Mouse (Mus musculus) granulocyte monocyte progenitor cell, adult 5-6 weeks (primary cell): ENCODE data around the gene Cdadc1. TPM values are rescaled to one million over a fixed set of nuclear protein-coding genes. Genes with fewer than 3 reads are reported as not detected.

Experiments used
- ATAC-seq: replicated peaks from 2 replicates; pipeline ENCODE4 v1.8.0; 2016; ENCODE audit warnings: mild to moderate bottlenecking, moderate TSS enrichment, inconsistent platforms; ENCODE audit not compliant: poor library complexity, severe bottlenecking
- total RNA-seq, 2 experiments: library from RNA; stranded (forward) in 1 of 2; stranded (reverse) in 1 of 2; fragments of 200-712, 200-1000 nt in 1 of 2; fragments of >200 nt in 1 of 2; fragmentation: Nextera tagmentation in 1 of 2; gene quantifications; 2 replicates each; pipeline ENCODE4 v1.2.3; 2014 to 2017

Gene Cdadc1
- total RNA-seq (2014; fragmentation: Nextera tagmentation) = 42.4 and 43.6 TPM in 2 replicates
- total RNA-seq (2017) = 27.7 and 33.7 TPM in 2 replicates

DNA sequence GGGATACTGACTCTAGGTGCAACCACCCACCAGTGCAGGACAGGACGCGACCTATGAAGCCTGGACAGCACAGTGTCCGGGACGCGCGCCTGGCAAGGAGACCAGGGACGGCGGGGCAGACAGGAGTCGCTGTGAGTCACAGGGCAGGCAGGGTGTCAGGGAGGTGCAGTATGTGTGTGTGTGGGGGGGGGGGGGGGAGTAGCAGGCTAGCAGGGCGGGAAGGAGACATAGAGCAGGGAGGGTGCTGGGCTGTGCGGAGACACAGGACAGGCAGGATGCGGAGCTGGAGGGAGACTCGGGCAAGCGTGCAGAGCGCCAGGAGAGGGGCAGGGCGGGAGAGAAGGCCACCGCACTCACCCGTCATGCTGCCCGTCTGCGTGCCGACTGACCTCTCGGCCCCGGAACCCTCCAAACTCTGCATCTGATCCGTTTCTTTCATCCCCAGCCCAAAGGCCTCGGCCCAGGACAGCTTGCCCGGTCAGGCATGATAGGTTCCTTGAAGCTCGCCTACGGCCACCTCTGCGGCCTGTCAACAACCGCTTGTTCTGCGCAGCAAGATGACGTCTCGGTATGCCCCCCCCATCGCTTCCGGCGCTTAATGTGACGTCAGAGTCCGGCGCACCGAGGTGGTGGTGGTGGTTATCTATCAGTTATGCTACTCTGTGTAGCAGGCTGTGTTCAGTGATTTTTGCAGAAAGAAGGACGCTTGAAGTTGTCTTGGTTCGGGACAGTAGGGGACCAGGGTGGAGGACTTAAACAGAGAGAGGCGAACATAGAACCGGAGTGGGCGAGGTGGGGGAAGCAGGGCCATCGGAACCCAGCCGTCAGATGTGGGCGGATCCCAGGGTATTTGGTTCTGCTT lies at the start of gene Cdadc1:
Gene Cdadc1 (minus strand): TSS at position 562 of the 862 bp plus-strand sequence.
- ATAC-seq = peak; percentile 95

- peak; percentile 44 for ATAC-seq
These were observed 49.3 kb upstream of the Cdadc1 start for GRCm38 (mm10) chr14:59646826-59647697.

DNA sequence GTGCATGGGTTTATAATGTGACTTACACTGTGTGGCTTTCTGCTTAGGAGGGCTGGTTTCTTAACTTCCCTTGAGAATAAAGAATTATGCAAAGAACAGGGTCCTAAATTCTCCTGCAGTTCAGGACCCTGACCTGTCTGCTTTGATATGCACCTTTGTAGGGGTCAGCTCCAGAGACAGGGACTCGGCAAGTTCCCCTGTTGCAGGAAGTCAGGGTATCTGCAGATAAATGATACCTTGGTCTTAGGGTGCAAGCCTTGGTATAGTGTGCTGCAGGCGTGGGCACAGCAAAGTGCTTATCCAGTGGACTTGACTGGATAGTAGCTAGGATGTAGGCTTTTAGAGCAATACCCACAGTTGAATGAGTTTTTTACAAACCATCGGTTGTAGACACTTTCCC lies 47.1 kb upstream of the Cdadc1 start:
- ATAC-seq = no peak

DNA sequence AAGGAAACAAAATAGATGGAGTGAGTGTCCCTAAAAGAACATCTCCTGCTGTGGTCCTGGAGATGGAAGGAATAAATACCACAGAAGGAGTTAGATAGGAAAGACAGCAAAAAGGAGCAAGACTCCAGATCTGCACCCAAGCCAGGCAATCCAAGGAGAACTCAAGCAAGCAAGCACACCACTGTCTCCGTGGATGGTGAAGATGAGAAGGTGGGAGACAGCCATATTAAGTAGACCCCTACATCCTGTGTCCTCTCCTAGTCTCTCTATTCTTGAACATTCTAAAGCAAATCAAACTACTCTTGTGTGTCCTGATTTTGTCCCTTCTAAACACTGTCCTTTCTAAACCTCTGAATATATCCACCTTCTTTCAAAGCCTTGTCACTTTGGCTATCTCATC lies 46.4 kb upstream of the Cdadc1 start:
- ATAC-seq = no peak

- peak; percentile 74 for ATAC-seq
These were observed 45.8 kb upstream of the Cdadc1 start for GRCm38 (mm10) chr14:59643582-59643981.

GRCm38 (mm10) chr14:59641856-59642255 lies 44.1 kb upstream of the Cdadc1 start:
- no peak for ATAC-seq

DNA sequence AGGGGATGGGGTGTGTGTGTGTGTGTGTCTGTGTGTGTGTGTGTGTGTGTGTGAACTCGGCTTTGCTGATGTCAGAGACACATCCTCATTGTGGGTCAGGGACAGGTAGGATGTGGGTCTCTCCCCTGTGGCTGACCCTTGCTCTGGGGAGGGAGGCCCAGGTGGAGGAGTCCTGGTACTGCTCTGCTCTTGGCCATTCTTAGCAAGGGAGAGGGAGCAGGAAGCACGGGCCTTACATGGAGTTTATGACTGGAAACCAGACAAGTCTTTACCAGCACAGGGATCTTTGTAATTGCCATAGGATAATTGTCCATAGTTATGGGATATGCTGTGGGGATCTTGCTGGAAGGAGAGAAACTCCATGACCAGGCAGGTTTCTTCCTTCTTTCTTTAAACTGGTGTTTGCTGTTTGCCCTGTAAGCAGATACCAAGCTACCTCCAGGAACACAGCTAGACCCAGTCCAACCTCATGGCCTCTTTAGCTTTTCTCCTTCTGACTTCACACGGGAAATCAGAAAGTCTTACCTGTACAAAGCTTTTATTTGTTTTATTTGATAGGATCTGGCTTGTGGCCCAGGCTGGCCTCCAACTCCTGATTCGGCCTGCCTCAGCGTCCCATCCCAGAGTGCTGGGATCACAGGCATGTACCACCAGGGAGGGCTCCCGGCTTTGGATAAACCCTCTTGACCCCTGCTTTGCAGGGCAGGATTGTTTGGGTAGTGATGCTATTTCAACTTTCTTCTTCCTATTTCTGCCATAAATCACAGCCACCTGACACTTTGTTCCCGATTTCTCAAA lies 41.3 kb upstream of the Cdadc1 start:
- no peak for ATAC-seq

- no peak for ATAC-seq
These were observed 36.2 kb upstream of the Cdadc1 start for GRCm38 (mm10) chr14:59633988-59634387.

DNA sequence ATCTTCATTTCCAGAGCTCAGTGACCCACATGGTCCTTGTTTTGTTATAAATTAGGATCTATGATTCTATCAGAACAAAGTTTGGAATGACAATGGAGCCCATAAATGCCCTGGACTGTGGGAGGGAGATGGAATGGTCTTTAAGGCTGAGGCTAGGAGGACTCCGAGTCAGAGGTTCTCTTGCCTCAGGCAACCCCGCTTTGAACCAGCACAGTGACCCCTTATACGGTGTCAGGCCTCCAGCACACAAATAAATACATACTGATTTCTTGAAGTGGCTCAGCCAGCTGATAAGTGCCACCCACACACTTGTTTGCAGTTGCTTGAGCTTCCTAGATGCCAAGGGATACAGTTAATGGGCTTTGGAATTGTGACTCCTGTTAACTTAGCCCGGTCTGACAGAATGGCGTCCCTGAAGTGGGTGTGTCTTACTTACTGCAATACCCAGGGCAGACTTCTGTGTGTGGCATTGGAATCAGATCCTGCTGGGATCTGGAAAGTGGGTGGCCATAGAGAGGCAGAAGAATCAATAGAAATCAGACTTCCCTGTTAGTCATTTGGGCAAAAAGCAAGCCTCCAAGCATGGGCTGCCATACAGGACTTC lies 35.6 kb upstream of the Cdadc1 start:
- ATAC-seq = no peak

GRCm38 (mm10) chr14:59632067-59632466 lies 34.3 kb upstream of the Cdadc1 start:
- no peak for ATAC-seq

DNA sequence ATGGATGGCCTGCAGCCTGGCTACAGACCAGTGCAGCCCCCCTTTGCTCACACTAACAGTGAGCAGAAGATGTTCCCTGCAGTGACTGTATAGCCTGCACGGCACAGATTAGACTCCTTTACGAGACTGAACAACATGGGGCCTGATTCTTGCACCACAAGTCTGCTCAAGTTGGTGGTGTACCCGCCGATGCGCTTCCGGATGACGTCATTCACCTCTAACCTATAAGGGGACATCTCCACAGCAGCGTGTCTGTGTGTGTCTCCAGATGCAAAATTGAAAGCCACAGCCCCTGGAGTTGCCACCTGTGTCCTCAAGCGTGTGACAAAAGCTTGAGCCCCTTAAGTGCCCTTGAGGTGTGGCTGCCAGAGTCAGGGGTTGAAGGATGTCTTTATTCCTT lies 32.3 kb upstream of the Cdadc1 start:
- no peak for ATAC-seq

GRCm38 (mm10) chr14:59629308-59629707 lies 31.5 kb upstream of the Cdadc1 start:
- ATAC-seq = no peak

DNA sequence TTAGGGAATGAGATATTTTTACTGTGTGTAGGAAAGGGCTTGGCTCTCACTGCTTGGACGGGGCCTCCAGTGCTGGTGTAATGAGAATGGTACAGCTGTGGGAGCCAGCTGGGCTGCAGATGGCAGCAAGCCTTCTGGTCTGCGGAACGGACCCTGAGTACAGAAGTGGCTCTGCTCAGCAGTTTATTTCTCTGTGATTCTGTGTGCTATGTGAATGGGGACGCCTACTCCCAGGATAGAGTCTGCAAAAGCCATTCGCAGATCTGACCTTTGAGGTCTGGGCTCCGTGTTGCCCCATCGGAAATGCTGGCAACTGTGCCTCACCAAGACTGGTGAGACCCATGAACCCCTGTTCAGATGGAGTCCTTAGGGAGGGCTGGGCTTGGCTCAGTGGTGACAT lies 30.1 kb upstream of the Cdadc1 start:
- ATAC-seq = no peak

- no peak for ATAC-seq
These were observed 29.5 kb upstream of the Cdadc1 start for GRCm38 (mm10) chr14:59627142-59627680.

- no peak for ATAC-seq
These were observed 29.0 kb upstream of the Cdadc1 start for GRCm38 (mm10) chr14:59626711-59627110.

GRCm38 (mm10) chr14:59625806-59626364 lies 28.1 kb upstream of the Cdadc1 start:
- peak; percentile 45 for ATAC-seq

DNA sequence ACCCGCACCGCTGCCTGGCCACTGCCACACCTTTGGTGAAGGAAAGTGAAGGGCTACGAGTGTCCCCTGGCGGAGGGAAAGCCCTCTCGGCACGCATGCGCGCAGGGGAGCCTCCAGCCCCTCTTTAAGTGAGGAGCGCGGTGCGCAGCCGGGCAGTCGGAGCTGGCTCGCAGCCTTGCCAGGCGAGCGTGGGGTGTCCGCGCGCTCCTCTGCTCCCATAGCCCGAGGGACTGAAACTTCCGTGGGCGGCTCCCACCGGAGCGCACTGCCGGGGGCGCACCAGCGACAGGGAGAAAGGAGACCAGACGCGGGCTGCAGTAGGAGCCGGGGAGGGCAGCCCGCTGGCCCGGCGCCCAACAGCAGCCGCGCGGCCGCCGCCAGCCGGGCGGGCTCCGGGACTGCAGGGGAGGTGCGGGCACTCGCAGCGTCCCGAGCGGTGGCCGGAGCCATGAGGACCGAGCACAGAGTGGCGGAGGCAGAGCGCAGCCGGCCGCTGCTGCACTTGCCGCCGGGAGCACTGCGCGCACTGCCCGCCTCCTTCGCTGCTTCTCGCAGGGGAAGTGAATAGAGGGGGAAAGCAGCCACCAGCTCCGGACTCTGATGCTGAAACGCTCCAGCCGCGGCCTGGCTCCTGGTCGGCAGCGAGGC lies 27.5 kb upstream of the Cdadc1 start, which contains the start of gene Shisa2:
Gene Shisa2 (plus strand): TSS at position 151 of the 648 bp plus-strand sequence.
- peak; percentile 78 for ATAC-seq

GRCm38 (mm10) chr14:59624326-59624885 lies 26.6 kb upstream of the Cdadc1 start:
- no peak for ATAC-seq
